ENCODE assay signal across 10 mouse cellular contexts in genomic region chr3:154628284-154628683, GRCm38 (mm10). TPM values are rescaled to one million over a fixed set of nuclear protein-coding genes. Genes with fewer than 3 reads are reported as not detected.
A peak's percentile ranks its signal among the peaks of the same experiment; 100 is the strongest.
DNase-seq lines count a peak whose midpoint lies in the region; ATAC-seq and TF ChIP-seq lines count a peak whose summit lies in the region.
"Had no signal": no experiment of that assay in that cellular context is flagged by ENCODE, and none has a peak within 500 bp of the region (broad histone marks: within the 10 kb centered on the region; RNA-seq: fewer than 3 reads in every experiment).

No protein-coding gene starts in this region.

- no peaks in the 10 kb centered on the region for H3K27me3 ChIP-seq in kidney, postnatal 0 days (ENCODE audit: insufficient read depth, low read length)
- no peaks in the 10 kb centered on the region for H3K27me3 ChIP-seq in MEL (ENCODE audit: control insufficient read depth in 1 of 2, insufficient read depth in 2 of 2, low read length in 2 of 2)
- H3K27me3 ChIP-seq in hindbrain, embryonic 13.5 days: no peaks in the 10 kb centered on the region

- H3K9ac ChIP-seq in kidney, postnatal 0 days (ENCODE audit: low read depth, low read length): no peak overlapping the region
- H3K9ac ChIP-seq in MEL (ENCODE audit: control insufficient read depth, low read depth, low read length, poor library complexity, severe bottlenecking): no peak overlapping the region
- H3K9ac ChIP-seq in hindbrain, embryonic 13.5 days: no peak overlapping the region

- no peak for TF ChIP-seq POLR2A in MEL (IDR thresholded peaks at IDR 0.05; ENCODE audit: control insufficient read depth in 1 of 2, insufficient read depth in 1 of 2, low read depth in 1 of 2, low read length in 2 of 2, poor library complexity in 1 of 2)

- no peak for TF ChIP-seq EP300 in MEL (IDR thresholded peaks at IDR 0.05; ENCODE audit: low read depth in 1 of 2, low read length in 2 of 2)

- no peak overlapping the region for H3K4me3 ChIP-seq in kidney, postnatal 0 days (replicated peaks; ENCODE audit: low read depth, low read length)
- H3K4me3 ChIP-seq in MEL (ENCODE audit: control insufficient read depth in 1 of 2, insufficient read depth in 1 of 2, low read depth in 2 of 2, low read length in 2 of 2): no peak overlapping the region
- no peak overlapping the region for H3K4me3 ChIP-seq in hindbrain, embryonic 13.5 days

- no peak for TF ChIP-seq CTCF in kidney, postnatal 0 days (IDR thresholded peaks at IDR 0.05; ENCODE audit: low read depth)
- TF ChIP-seq CTCF in MEL (IDR thresholded peaks at IDR 0.05 in 2 of 3, conservative IDR thresholded peaks at IDR 0.05 in 1 of 3; ENCODE audit: control insufficient read depth in 1 of 3, insufficient read depth in 1 of 3, low read depth in 2 of 3, low read length in 3 of 3, poor library complexity in 1 of 3, severe bottlenecking in 1 of 3): no peak

- no peaks in the 10 kb centered on the region for H3K79me2 ChIP-seq in MEL (ENCODE audit: control insufficient read depth, insufficient read depth, low read length, poor library complexity)

- H3K27ac ChIP-seq in kidney, postnatal 0 days: no peak overlapping the region
- no peak overlapping the region for H3K27ac ChIP-seq in MEL (ENCODE audit: control insufficient read depth, low read depth, low read length)
- H3K27ac ChIP-seq in hindbrain, embryonic 13.5 days: no peak overlapping the region

- DNase-seq in kidney, postnatal 0 days (ENCODE audit: low spot score): no peak
- no peak for DNase-seq in kidney, postnatal 25 days
- DNase-seq in MEL (ENCODE audit: low read depth, low spot score): peak; percentile 30
- DNase-seq in adrenal gland, postnatal 10 days: no peak
- no peak for DNase-seq in frontal cortex, adult 2 months (ENCODE audit: extremely low spot score in 1 of 2, low spot score in 1 of 2)
- DNase-seq: layer of hippocampus, adult 9-11 months; right cerebral cortex, postnatal 4 days had no signal

- no peak overlapping the region for H3K4me2 ChIP-seq in kidney, postnatal 0 days (ENCODE audit: low read length)
- H3K4me2 ChIP-seq in hindbrain, embryonic 13.5 days: no peak overlapping the region

- no peaks in the 10 kb centered on the region for H3K9me3 ChIP-seq in kidney, postnatal 0 days (replicated peaks; ENCODE audit: low read length)
- H3K9me3 ChIP-seq in MEL (replicated peaks; ENCODE audit: insufficient read depth, low read length): no peaks in the 10 kb centered on the region
- H3K9me3 ChIP-seq in hindbrain, embryonic 13.5 days: no peaks in the 10 kb centered on the region

- TF ChIP-seq RAD21 in MEL (IDR thresholded peaks at IDR 0.05; ENCODE audit: low read depth, low read length): no peak

- H3K36me3 ChIP-seq in kidney, postnatal 0 days (ENCODE audit: insufficient read depth, low read length): 0 out of 2 replicates have a peak, but pooled peaks cover 2% of the 10 kb centered on the region
- H3K36me3 ChIP-seq in MEL (ENCODE audit: control insufficient read depth in 1 of 2, insufficient read depth in 2 of 2, low read length in 2 of 2): no peaks in the 10 kb centered on the region
- H3K36me3 ChIP-seq in hindbrain, embryonic 13.5 days: no peaks in the 10 kb centered on the region; the same call in 1 of the 2 replicates

- ATAC-seq in kidney, postnatal 0 days (replicated peaks; ENCODE audit: low FRiP score, low read depth): peak; percentile 40
- ATAC-seq in hindbrain, embryonic 13.5 days (ENCODE audit: low FRiP score): 0 out of 2 replicates have a peak, but pooled peaks have one; percentile 10
- ATAC-seq in megakaryocyte-erythroid progenitor cell, adult 5-6 weeks (replicated peaks; ENCODE audit: low FRiP score, low TSS enrichment, poor library complexity, severe bottlenecking): peak; percentile 71; the same call in 1 of the 2 replicates
- ATAC-seq in inflammation-experienced regulatory T-cells, adult 6 months: no peak

- no peaks in the 10 kb centered on the region for H3K4me1 ChIP-seq in kidney, postnatal 0 days (replicated peaks; ENCODE audit: insufficient read depth, low read length)
- H3K4me1 ChIP-seq in MEL (ENCODE audit: control insufficient read depth in 1 of 2, insufficient read depth in 2 of 2, low read length in 2 of 2): no peaks in the 10 kb centered on the region
- no peaks in the 10 kb centered on the region for H3K4me1 ChIP-seq in hindbrain, embryonic 13.5 days (replicated peaks)

TF ChIP-seq in MEL, 35 proteins besides CTCF, POLR2A, EP300 and RAD21:
- TF ChIP-seq BHLHE40 (IDR thresholded peaks at IDR 0.05; ENCODE audit: borderline replicate concordance, low read depth, low read length) (no peak), MEF2A (IDR thresholded peaks at IDR 0.05; ENCODE audit: extremely low read depth, insufficient replicate concordance, low read depth, low read length, poor library complexity, severe bottlenecking) (no peak), MYB (IDR thresholded peaks at IDR 0.05; ENCODE audit: low read depth, low read length) (no peak), MXI1 (IDR thresholded peaks at IDR 0.05; ENCODE audit: low read depth, low read length) (no peak), CHD1 (IDR thresholded peaks at IDR 0.05; ENCODE audit: low read depth, low read length) (no peak), JUND (IDR thresholded peaks at IDR 0.05; ENCODE audit: low read depth, low read length) (no peak), TCF12 (IDR thresholded peaks at IDR 0.05; ENCODE audit: low read depth, low read length) (no peak), USF2 (IDR thresholded peaks at IDR 0.05; ENCODE audit: borderline replicate concordance in 1 of 2, insufficient read depth in 1 of 2, low read depth in 1 of 2, low read length in 2 of 2) (no peak), POLR2AphosphoS5 (IDR thresholded peaks at IDR 0.05; ENCODE audit: borderline replicate concordance, low read depth, low read length) (no peak), USF1 (IDR thresholded peaks at IDR 0.05; ENCODE audit: low read depth, low read length) (no peak)

RNA-seq across cellular contexts. Expression of gene Tyw3, which starts 31.4 kb away (rescaled TPM):
- polyA plus RNA-seq in kidney, postnatal 0 days (2015; fragmentation: Nextera tagmentation; extraction: Ambion mirVana): 16.3 and 16.8 TPM in 2 replicates
- total RNA-seq in MEL (2012; rRNA removed): 12.1 and 13.2 TPM in 2 replicates
- polyA plus RNA-seq in MEL (2012; ENCODE audit: insufficient read depth in 1 of 2, insufficient read length in 2 of 2, low read depth in 1 of 2, low replicate concordance in 2 of 2, missing spikeins in 1 of 2): 1 to 10 TPM in 1 of 2 experiments, not detected in 1; 6.7 TPM
- 10.3 and 13.5 TPM in 2 replicates for polyA plus RNA-seq in hindbrain, embryonic 13.5 days (2015; fragmentation: Nextera tagmentation; extraction: Ambion mirVana)
- total RNA-seq in megakaryocyte-erythroid progenitor cell, adult 5-6 weeks (2014; fragmentation: Nextera tagmentation): 11.6 and 11.9 TPM in 2 replicates
- 2.7 and 6.7 TPM in 2 replicates for total RNA-seq in megakaryocyte-erythroid progenitor cell, adult 5-6 weeks (2017)
- 1 to 10 TPM; 7.1 to 9.7 (median 7.6) TPM for polyA plus RNA-seq in inflammation-experienced regulatory T-cells, adult 6 months (2017; shearing (Covaris generic))
- 1 to 10 TPM; 5.3 to 5.7 TPM for total RNA-seq in adrenal gland, postnatal 10 days (2021)
- 15.5 and 21.8 TPM in 2 replicates for polyA plus RNA-seq in frontal cortex, adult 2 months (2012; rRNA removed)

RNA-seq across cellular contexts. Expression of gene Cryz, which starts 31.8 kb away (rescaled TPM):
- polyA plus RNA-seq in kidney, postnatal 0 days (2015; fragmentation: Nextera tagmentation; extraction: Ambion mirVana): 92.1 and 104 TPM in 2 replicates
- total RNA-seq in MEL (2012; rRNA removed): 10.7 and 12.2 TPM in 2 replicates
- polyA plus RNA-seq in MEL (2012; ENCODE audit: insufficient read depth in 1 of 2, insufficient read length in 2 of 2, low read depth in 1 of 2, low replicate concordance in 2 of 2, missing spikeins in 1 of 2): 10 to 100 TPM in 1 of 2 experiments, not detected in 1; 21.6 TPM
- polyA plus RNA-seq in hindbrain, embryonic 13.5 days (2015; fragmentation: Nextera tagmentation; extraction: Ambion mirVana): 10.0 and 12.6 TPM in 2 replicates
- 7.4 and 11.7 TPM in 2 replicates for total RNA-seq in megakaryocyte-erythroid progenitor cell, adult 5-6 weeks (2014; fragmentation: Nextera tagmentation)
- 3.7 and 4.0 TPM in 2 replicates for total RNA-seq in megakaryocyte-erythroid progenitor cell, adult 5-6 weeks (2017)
- 1 to 10 TPM; 1.8 to 3.9 (median 3.6) TPM for polyA plus RNA-seq in inflammation-experienced regulatory T-cells, adult 6 months (2017; shearing (Covaris generic))
- total RNA-seq in adrenal gland, postnatal 10 days (2021): 10 to 100 TPM; 26.7 to 32.1 TPM
- polyA plus RNA-seq in frontal cortex, adult 2 months (2012; rRNA removed): 13.9 and 16.0 TPM in 2 replicates

RNA-seq across cellular contexts. Expression of gene Erich3, which starts 35.4 kb away (rescaled TPM):
- polyA plus RNA-seq in kidney, postnatal 0 days (2015; fragmentation: Nextera tagmentation; extraction: Ambion mirVana): not detected in 2 replicates
- not detected in 2 replicates for total RNA-seq in MEL (2012; rRNA removed)
- polyA plus RNA-seq in MEL (2012; ENCODE audit: insufficient read depth in 1 of 2, insufficient read length in 2 of 2, low read depth in 1 of 2, low replicate concordance in 2 of 2, missing spikeins in 1 of 2): not detected
- 1.6 and 1.9 TPM in 2 replicates for polyA plus RNA-seq in hindbrain, embryonic 13.5 days (2015; fragmentation: Nextera tagmentation; extraction: Ambion mirVana)
- total RNA-seq in megakaryocyte-erythroid progenitor cell, adult 5-6 weeks (2014; fragmentation: Nextera tagmentation): not detected in 2 replicates
- not detected in 2 replicates for total RNA-seq in megakaryocyte-erythroid progenitor cell, adult 5-6 weeks (2017)
- polyA plus RNA-seq in inflammation-experienced regulatory T-cells, adult 6 months (2017; shearing (Covaris generic)): not detected
- under 1 TPM; 0.55 to 0.60 TPM for total RNA-seq in adrenal gland, postnatal 10 days (2021)
- polyA plus RNA-seq in frontal cortex, adult 2 months (2012; rRNA removed): 8.2 and 9.7 TPM in 2 replicates
